Mouse (Mus musculus) frontal cortex, postnatal 36 days (tissue): ENCODE measurements around the gene Adora2a.
"Not testable (repeated sequence)": the region's sequence is repeated elsewhere in the genome, so short reads cannot be mapped to it uniquely, and the experiment has no call there.

Source experiments
- DNase-seq, 2 experiments: peaks; one replicate each; pipeline ENCODE4 v3.0.0; 2022; ENCODE audit warnings: low spot score in 2 of 2

The Adora2a gene

GRCm38 (mm10) chr10:75316872-75316907, at the start of gene Adora2a:
TSS of gene Adora2a (plus strand) at chr10:75316877.
- DNase-seq, result no peak

- DNase-seq, result no peak
These were observed 43.7 kb upstream of the Adora2a start for GRCm38 (mm10) chr10:75273020-75273419.

GRCm38 (mm10) chr10:75276427-75277013, 40.2 kb upstream of the Adora2a start:
- no peak for DNase-seq

- DNase-seq, result peak in 1 of 2 experiments; percentile 45
These were observed 39.2 kb upstream of the Adora2a start for GRCm38 (mm10) chr10:75277501-75277900.

DNA sequence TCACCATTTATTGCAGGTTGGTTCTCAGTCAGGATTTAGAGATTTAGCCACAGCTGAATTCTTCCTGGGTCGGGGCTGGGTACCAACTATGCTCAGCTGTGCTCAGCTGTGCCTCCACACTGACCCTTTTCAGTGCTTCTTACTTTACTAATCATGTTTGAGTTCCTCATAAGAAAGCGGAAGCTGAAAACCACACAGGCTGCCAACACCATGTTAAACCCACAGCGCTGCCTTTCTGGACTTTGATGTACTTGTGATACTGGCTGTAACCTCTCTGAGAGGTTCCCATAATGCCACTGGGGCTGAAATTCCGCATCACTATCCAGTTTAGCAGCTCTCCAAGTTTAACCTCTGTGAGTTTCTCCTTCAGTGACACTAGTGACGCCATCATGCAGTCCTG, 34.0 kb upstream of the Adora2a start:
- no peak for DNase-seq

- DNase-seq, result no peak
These were observed 32.9 kb upstream of the Adora2a start for GRCm38 (mm10) chr10:75283821-75284220.

DNA sequence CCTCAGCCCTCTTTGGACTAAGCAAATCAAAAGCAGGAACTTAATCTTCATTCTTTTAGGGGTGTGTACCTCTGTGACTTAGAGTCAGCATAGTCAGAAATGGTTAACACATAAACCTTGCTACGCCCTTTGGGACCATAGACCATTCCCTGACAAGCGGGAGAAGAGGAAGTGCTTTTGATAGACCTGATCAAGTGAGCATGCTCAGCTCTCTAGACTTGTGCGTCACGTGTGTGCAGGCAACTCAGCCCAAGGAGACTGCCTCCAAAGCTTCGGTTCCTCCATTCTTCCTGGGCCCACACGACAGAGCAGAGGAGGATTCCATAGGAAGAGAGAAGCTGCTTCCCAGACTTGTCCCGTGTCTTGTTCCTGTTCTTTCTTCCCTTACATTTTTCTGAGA, 28.1 kb upstream of the Adora2a start:
- DNase-seq, result no peak

DNA sequence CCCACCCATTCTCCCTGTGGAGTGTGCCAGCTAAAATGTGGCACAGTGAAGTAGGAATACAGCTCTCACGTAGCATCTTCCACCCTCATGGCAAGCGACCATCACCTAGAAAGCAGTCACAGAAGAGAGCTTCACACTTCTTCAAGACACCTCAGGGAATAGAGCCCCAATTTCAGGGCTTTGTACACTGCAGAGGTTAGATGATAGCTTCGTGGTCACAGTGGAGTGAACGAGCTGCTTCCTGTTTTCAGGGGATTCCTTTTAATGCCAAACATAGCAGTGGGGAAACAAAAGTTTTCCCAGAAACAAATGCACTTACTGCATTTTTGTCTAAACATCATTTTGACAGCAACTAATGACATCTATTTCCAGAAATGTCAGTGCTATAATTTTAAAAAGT, 27.3 kb upstream of the Adora2a start:
- DNase-seq, result no peak

- DNase-seq, result no peak
These were observed 26.0 kb upstream of the Adora2a start for GRCm38 (mm10) chr10:75290650-75291049.

- no peak for DNase-seq
These were observed 25.3 kb upstream of the Adora2a start for GRCm38 (mm10) chr10:75291338-75291737.

- DNase-seq, result not testable (repeated sequence)
These were observed 24.5 kb upstream of the Adora2a start for GRCm38 (mm10) chr10:75292206-75292605.

- no peak for DNase-seq
These were observed 23.4 kb upstream of the Adora2a start for GRCm38 (mm10) chr10:75293288-75293687.

GRCm38 (mm10) chr10:75294362-75294761, 22.3 kb upstream of the Adora2a start:
- DNase-seq, result no peak

DNA sequence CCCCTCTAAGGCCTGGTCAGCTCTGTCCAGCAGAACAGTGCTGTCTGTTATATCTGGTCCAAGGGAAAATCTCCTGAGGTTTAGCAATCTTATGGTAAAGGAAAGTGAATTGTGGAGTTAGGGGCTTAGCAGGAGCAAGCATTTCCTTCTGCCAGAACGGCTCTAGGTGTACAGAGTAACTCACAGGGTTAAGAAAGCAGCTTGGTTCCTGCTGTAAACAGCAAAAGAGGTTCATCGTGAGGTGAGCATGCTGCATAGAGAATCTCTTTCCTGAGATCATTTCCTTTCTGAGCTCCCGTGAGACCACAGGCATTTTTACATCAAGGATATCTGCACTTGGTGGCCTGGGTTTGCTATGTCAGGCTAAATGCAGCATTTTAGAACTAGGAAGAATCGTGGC, 21.8 kb upstream of the Adora2a start:
- no peak for DNase-seq

DNA sequence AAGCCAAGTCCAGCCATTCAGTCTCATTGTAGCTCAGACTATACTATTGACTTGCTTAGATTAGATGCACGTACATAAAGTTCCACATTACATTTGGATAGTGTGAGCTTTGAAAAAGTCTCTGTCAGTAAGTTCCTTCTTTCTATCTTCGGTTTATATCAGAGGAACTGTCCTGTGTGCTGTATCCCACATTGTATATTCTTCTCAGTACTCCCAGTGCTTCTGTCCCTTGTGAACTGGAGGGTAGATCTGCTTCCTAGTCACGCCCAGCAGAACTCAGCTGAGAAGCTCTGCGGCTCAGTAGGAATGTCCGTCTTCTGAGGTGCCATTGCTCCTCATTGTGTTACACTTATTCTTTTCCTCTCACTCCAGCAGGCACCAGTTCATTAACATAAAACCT, 18.1 kb upstream of the Adora2a start:
- no peak for DNase-seq

- DNase-seq, result peak in 1 of 2 experiments; percentile 21
These were observed 16.8 kb upstream of the Adora2a start for GRCm38 (mm10) chr10:75299785-75300418.

DNA sequence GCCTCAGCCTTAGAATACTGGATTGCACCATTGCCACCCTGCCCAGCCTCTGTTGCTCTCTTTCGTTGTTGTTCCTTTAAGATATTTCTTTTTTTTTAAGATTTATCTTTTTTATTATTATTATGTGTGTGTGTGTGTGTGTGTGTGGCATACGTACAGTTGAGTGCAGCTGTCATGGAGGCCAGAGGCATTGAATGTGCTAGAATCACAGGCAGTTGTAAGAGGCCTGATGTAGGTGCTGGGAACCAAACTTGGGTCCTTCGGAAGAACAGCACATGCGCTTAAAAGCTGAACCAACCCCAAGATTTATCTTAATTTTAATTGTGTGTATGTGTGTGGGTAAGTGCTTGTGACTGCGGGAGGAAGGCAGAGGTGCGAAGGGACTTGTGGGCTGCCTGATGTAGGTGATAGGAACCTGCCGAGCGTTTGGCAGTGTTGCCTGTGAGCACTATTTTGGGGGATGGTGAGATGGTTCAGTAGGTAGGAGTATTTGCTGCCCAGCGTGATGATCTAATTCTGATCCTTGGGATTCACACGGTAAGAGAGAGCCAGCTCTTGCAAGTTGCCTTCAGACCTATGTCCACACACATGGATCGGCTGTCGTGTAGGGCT, 15.4 kb upstream of the Adora2a start:
- DNase-seq, result no peak

DNA sequence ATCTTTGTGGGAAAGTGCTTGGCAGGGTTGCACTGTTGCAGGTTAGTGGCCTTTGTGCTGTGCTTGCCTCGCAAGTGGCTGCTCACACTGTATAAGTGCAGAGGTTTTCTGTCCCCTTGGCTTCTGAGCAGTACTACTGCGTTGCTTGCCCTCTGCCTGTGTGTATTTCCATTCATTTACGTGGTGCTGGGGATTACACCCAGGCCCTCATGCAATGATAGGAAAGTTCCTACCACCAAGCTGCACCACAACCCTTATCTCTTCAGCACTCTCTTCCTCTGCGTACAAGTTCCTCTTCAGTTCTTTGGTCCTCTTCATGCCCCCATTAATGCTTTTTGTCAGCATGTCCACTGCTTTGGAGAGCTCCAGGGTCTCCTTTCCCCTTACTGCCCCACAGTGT, 14.7 kb upstream of the Adora2a start:
- DNase-seq, result no peak

GRCm38 (mm10) chr10:75302536-75302935, 14.1 kb upstream of the Adora2a start:
- no peak for DNase-seq

DNA sequence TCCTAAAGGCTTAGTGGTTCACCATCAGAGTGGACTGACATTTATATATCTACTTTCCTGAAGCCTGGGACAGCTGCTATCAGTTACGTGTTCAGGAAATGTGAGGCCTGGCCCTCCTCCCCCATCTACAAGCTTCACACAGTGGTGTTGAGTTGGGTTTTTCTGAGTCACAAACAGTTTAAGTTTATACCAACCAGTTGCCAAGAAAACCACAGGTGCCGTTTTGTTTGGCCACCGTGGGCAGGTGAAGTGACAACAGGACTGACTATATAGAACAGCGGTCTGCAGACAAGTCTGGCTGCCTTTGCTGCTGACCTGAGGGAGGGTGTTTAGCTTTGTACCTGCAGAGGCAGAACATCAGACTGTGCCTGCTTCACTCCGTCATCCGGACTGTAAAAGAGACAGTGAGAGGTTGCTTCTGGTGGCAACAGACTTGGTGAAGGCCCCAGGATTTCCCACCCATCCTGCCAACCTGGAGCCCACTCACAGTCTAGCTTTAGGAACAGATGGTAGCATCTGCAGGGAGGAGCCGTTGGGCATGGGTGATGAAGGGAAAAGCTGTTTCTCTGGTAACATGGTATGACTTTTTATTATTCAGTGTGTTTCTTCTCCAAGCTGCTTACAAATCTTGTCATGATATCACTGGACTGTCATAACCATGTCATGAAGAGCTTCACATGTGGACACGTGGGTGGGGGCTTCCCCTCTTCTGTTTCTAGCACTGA, 13.2 kb upstream of the Adora2a start:
- peak; percentile 78 to 85 for DNase-seq

DNA sequence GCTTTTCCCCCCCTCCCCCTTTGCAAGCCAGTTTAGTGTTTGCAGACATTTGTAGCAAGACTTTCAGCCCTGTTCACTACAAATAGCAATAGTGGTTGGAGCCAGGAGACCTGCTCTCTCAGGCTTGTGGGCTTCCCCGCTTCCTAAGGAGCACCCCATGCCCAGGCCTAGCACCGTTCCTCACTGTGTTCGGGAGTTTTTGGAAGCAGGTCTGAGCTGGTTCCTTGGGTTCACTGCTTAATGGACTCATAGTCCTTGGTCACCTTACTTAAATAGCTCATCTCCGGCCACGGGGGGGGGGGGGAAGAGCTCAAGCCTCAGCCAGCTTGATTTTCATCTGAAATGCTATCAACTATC, 12.7 kb upstream of the Adora2a start:
- no peak for DNase-seq

DNA sequence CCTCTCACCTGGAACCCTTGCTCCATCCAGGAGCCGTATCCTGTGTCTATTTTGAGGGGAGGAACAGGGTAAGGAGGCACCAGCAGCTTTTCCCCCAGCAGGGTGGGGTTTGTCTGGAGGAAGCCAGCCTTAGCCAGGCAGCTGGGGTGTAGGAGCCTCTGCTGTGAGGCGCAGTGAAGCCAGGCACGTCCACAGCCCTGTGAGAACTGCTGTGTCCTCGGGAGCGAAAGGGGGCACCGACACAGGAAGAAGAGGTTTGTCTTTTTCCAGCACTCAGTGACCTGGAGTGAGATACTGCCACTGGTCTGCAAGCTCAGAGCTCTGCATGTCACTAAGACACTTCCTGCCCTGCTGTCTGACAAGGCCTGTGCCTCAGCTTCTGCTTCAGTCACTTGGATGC, 12.3 kb upstream of the Adora2a start:
- DNase-seq, result peak in 1 of 2 experiments; percentile 18

DNA sequence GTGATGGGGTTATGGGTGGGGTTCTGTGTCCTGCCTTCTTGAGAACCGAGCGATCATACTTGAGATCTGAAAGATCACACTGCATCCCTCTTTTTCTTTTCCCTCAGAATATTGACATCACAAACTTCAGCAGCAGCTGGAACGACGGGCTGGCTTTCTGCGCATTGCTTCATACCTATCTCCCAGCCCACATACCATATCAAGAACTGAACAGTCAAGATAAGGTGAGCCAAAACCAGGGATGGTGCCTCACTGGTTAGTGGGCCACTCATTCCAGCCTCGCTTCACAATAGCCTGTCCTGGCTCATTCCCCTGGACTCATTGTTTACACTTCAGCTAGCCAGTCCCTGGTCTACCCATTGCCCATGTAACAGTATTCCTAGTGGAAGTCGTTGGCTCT, 9.5 kb upstream of the Adora2a start:
- no peak for DNase-seq

- no peak for DNase-seq
These were observed 4.3 kb upstream of the Adora2a start for GRCm38 (mm10) chr10:75312361-75312760.
